Mouse (Mus musculus): ENCODE measurements around the gene Ipo13.

- no peak for TF ChIP-seq CTCF (IDR thresholded peaks at IDR 0.05; ENCODE audit: extremely low read depth, insufficient read depth, low read length)
- TF ChIP-seq POLR2A (IDR thresholded peaks at IDR 0.05; ENCODE audit: extremely low read depth, insufficient read depth, low read length), result no peak
Measured at GRCm38 (mm10) chr4:117866083-117866482, 48.7 kb downstream of the Ipo13 start.

Data from cortical plate, adult 2 months (tissue).